Mouse (Mus musculus): Measurements from ENCODE around the gene 2010300C02Rik.

GRCm38 (mm10) chr1:37602268-37602667, 117.6 kb downstream of the 2010300C02Rik start:
- TF ChIP-seq POLR2A (IDR thresholded peaks at IDR 0.05; ENCODE audit: low read depth, low read length) (no peak), CTCF (IDR thresholded peaks at IDR 0.05; ENCODE audit: extremely low read depth, insufficient read length, insufficient replicate concordance, low read depth, low read length) (no peak)
